Mouse (Mus musculus) heart, adult 8-10 months (tissue): ENCODE measurements at regions not wholly inside any gene's neighbourhood (a gene's known extent, or its start where the extent isn't known, plus 50 kb on each side); places are given as distances from the start of the nearest gene placed in this dataset.

Source experiments
- DNase-seq: peaks from one replicate; pipeline ENCODE4 v3.0.0; 2022; ENCODE audit warnings: low spot score

GRCm38 (mm10) chrX:21828975-21829374 lies 84.1 kb upstream of the Gm28269 start:
- DNase-seq: peak; percentile 17

- DNase-seq: no peak
Observed at GRCm38 (mm10) chrX:21809212-21809611, 64.3 kb upstream of the Gm28269 start.

GRCm38 (mm10) chrX:21801834-21802233 lies 56.9 kb upstream of the Gm28269 start:
- DNase-seq: no peak
